Mouse (Mus musculus): ENCODE measurements at regions not wholly inside any gene's neighbourhood (a gene's known extent, or its start where the extent isn't known, plus 50 kb on each side); places are given as distances from the start of the nearest gene placed in this dataset.

DNA sequence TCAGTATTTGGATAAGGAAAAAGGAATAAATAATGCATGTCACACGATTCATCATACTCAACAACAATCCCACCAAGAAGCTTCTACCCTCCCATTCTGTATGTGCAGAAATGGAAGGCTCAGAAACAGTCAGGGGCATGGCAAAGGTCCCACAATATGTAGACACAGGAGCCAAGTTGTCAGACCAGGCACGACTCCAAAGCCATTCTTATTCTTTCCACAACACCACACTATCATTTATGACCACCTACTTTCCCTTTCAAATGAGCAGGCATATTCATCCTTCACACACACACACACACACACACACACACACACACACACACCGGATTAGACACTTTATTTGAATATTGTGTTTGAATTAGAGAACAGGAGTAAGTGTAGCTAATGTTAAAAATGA lies 232.0 kb downstream of the Rab28 start:
- no peak for DNase-seq (ENCODE audit: extremely low spot score in 1 of 2, low spot score in 1 of 2)

DNA sequence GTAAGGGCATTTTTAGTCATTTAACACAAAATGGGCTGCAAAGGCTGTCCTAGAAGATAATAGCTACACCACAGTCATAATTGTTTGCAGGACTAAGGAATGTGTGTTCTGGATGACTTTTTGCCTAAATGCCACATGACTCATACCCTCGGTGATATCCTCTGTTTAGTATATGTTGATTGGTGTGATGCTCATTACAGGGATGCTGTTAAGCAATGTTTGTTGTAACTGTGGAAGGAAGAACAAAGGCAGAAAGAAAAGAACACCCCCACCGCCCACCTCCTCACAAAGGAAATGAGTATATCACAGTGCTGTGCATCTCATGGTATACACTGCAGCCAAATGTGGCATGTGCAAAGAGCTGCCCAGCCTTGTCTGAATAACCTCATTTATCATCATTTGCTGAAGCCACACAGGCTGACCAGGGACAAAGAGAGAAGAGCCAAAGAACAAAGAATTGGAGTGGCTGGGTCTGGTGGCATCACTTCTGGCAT lies 262.4 kb downstream of the Rab28 start:
- peak in 1 of 2 experiments; percentile 2 for DNase-seq (ENCODE audit: extremely low spot score in 1 of 2, low spot score in 1 of 2)

DNA sequence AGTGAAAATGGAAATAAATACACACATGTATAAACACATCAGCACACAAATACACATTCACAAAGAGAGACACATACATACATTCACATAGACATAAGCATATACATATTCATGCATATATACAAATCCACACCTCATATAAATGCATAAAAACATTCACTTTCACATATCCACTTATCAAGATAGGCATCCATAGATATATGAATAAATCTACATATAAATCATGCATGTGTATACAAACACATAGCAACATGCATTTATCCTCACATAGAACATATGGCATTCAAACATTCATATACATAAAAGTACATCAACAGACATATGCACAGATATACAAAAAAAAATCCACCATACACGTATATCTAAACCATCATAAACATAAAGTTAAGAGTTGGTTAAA lies 266.9 kb downstream of the Rab28 start:
- DNase-seq (ENCODE audit: extremely low spot score in 1 of 2, low spot score in 1 of 2), result no peak

DNA sequence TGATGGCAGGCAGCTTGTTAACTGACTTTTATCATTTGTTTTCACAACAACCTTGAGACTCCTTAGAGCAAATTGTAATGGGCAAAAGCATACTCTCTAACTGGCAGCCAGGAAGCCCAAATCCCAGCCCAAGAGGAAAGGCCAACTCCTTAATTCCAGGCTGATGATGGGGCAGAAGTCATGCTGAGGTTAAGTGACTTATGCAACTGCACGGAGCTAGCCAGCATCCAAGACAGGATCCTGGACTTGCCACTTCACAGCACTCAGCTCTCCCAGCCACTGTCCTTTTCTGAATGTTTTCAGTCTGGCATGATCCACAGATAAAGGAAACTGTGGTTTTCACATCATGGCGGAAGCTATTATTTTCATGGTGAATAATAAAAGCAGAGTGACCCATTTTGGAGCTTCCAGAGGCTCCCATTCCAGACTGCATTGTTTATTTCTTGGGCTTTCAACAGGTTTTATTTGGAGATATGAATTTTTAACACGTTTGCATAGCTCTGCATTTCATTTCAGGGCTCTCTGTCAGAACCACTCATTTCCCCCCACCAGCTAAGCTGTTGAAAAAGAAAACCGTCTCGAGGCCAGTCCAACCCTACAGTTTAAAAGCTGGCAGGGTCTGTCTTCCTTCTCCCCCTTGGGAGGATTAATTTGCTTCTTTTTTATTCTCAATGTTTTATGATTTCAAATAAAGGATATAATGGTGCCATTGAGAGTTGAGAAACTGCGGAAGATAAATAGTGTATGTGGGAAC lies 288.7 kb downstream of the Rab28 start:
- no peak for DNase-seq (ENCODE audit: extremely low spot score in 1 of 2, low spot score in 1 of 2)

DNA sequence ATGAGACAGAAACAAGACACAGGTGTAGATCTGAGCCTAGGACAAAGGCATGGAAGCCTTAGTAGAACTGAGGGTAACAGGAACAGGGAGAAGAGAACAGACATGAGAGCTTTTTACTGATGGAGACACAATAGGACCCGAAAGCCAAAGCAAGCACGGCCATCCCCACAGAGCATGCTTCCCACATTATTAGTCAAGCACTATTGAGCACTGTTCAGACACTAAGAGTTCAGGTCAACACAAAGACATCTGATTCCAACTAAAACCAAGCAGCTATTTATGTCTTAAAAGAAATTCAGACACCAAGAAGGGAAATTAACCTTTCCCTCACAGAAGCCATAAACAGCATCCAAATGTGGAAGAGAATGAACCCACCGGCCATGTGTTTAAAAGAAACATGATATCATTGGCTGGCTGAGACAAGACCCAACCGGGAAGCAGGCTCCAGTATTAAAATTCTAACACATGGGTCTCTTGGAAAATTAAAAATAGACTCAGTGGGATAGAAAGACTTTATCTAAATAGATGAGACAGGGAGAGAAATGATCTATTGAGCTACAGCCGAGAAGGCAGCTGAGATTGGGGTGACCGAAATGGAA lies 298.8 kb downstream of the Rab28 start:
- no peak for DNase-seq (ENCODE audit: extremely low spot score in 1 of 2, low spot score in 1 of 2)

DNA sequence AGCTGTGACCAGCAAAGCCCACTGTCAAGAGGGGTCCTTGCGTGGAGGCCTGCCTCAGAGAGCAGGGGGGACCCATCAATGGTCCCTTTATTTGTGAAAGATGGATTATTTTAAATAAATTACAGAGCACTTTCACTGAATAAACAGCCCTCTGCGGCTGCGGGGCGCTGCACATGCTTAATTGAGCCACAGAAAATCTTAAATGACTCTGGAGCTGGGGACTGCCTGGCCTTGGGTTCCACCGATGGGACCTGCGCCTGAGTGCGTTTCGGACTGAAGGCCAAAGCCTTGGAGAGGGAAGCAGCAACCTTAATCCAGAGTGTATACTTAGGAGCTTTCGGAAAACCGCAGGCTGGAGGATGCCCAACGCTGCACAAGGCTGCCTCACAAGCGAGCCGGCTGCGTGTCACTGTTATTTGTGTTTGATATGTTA lies 315.1 kb downstream of the Rab28 start:
- DNase-seq (ENCODE audit: extremely low spot score in 1 of 2, low spot score in 1 of 2), result peak in 1 of 2 experiments; percentile 5

DNA sequence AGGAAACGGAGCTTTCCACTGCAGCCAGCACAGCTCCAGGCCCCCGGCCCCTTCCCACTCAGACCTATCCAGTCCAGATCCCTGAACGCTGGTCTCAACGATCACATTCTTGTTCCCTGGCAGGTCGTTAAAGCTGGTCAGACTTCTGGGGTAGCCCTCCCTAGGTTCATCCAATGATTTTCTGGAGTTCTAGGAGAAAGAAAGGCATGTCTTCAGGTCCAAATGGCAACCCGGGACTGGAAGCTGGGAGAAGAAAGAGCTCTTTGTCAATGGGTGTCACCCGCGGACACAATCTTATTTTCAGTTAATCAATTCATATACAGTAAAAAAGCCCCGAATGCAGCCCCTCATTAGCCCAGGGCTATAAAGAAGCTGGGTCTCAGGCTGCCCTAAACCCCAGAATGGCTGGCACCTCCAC lies 315.8 kb downstream of the Rab28 start:
- no peak for DNase-seq (ENCODE audit: extremely low spot score in 1 of 2, low spot score in 1 of 2)

DNA sequence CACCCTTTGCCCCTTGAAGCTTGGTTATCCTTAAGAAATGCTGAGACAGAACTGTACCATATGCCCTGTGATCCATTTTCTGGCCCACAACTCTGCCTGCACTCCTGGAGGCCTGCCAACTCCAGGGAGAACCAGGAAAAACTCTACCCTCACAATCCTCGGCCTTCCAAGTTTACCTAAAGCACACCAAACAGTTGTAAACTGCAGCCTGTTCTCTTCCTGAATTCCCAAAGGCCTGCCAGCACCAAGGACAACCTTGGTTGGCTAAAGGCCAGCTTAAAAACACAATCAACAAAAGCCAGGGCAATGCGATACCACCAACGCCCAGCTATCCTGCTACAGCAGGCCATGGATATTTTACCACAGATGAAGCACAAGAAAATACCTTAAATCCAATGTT lies 334.5 kb downstream of the Rab28 start:
- no peak for DNase-seq (ENCODE audit: extremely low spot score in 1 of 2, low spot score in 1 of 2)

DNA sequence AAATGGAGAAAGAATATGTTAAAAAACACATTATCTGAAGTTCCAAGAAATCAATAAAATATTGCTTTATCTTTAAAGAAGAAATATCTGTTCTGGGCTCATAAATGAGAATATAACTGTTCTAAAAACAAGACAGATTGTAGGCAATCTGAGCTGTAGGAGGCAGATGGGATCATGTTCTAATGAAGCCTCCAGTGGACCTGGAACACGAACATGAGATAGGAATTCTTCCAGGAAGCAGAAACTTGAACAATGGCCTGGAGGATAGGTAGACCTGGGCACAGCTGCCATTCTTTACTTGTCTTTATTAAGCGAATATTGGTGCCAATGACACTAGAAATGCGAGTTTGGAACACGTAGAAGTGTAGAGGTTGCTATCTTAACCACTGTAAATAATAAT lies 336.5 kb downstream of the Rab28 start:
- no peak for DNase-seq (ENCODE audit: extremely low spot score in 1 of 2, low spot score in 1 of 2)

DNA sequence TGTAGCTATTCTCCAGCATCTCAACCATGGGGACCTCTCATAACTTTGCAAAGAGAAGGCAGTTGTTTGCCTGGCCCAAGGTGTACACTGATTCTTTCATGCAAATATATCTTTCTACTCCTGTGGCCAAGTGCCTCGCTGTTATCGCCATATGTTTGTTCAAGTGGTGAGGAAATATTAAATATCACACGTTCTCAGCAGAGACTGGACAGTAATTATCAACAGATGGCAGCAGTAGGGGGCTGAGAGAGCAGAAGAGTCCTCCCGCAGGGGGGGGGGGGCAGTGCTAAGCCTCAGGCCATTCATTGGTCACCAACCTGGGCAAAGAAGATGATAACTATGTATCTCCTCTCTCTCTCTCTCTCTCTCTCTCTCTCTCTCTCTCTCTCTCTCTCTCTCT lies 337.6 kb downstream of the Rab28 start:
- DNase-seq (ENCODE audit: extremely low spot score in 1 of 2, low spot score in 1 of 2), result no peak

DNA sequence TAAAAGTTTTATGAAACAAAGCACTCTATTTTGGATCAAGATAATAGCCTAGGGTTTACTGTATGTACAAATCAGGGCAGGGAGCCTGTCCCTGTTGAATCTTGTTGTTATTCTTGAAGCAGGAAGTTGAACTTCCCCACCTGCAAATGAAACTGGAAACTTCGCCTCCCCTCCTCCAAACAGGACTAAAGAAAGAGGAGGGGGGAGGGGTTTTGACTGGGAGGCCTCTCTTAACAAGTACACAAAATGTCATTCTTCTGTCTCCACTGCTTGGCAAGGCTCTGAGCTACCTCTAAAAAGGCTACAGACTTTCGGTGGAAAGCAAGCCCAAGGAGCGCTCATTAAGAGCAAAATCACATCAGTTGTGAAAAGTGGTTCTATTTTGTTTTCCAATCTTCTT lies 338.1 kb downstream of the Rab28 start:
- DNase-seq (ENCODE audit: extremely low spot score in 1 of 2, low spot score in 1 of 2), result no peak

DNA sequence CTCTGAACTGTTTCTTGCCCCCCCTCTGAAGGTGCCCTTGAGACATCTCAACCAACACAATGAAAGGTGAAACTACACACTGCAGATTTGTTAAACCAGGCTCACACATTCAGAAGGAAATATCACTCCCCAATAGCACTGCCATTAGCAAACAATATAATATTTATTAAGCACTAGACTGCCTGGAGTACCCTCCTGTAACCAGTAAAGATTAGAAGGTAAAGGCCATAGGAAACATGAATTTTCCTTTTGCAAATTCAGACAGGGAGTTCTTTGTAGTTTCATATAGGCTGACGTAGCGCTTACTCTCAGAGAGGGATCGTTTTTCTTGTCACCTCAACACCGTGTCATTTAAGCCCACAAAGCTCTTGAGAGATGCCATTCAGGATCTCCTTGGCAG lies 342.1 kb downstream of the Rab28 start:
- no peak for DNase-seq (ENCODE audit: extremely low spot score in 1 of 2, low spot score in 1 of 2)

DNA sequence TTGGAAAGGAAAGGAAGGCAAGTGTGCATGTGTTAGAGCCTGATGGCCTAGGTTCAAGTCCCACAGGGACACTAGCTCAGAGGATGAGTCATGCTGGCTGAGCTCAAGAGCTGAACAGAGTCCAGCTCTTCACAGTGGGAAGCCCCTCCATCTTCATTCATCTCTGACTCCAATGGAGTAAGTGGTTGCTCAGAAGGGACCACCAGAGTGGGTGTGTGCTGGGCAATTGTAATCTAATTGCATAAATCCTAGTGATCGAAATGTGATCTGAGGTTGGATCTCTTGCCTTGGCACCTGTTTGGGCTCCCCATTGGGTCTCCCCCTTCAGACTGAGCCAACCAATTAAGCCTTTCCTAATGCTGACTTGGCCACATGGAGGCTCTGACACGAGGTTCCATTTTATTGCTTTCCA lies 359.5 kb downstream of the Rab28 start:
- DNase-seq (ENCODE audit: extremely low spot score in 1 of 2, low spot score in 1 of 2), result no peak

DNA sequence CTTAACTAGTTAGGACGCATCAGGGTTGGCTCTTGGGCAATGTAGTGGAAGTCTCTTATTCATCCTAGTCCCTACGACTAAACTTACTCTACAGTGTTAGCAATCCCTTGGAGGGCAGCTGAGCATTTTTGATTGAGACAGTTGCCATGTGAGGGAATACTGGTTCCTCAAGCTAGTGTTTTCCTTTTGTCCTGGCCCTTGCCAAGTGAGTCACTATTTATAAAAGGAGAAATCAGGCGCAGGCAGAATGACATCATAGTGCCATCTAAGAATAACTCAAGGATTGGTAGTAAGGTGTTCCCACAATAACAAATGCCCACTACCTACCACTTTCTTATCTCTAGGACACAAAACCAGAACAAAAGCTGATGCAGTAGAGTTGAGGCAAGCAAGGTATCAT lies 360.5 kb downstream of the Rab28 start:
- DNase-seq (ENCODE audit: extremely low spot score in 1 of 2, low spot score in 1 of 2), result no peak

DNA sequence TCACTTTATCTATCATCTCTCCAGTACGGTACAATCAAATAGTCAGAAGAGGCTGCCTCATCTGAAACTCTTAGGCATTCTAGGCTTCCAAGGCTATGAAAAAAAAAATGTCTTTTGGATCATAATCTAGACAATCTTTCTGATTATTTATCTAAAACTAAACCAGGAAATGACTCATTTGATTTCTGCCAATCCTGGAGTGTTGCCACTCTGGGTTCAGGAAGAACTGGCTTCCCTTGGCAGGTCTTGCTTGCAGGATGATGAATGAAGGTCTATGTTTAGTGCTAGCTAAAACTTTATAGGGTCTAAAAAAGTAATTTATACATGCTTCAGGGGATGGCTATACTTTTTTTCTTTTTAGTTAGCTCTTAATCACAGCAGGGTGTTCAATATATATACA lies 367.4 kb downstream of the Rab28 start:
- DNase-seq (ENCODE audit: extremely low spot score in 1 of 2, low spot score in 1 of 2), result peak in 1 of 2 experiments; percentile 1

DNA sequence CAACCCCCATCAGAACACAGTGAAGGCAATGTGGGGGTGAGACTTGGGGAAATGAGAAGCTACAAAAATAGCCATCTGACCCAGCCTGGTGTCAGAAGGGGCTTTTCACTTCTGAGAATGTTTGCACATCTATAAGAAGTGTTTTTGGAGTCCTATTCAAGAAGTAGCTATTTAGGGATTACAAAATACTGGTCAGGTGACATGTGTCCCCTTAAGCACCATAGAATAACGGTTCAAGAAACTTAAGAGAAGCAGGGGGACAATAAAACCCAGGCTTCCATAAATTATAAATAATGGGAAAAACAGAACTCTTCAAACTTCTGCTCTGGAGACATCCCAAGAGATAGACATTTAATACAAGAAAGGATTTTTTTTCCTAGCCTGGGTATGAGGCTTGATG lies 411.5 kb downstream of the Rab28 start:
- DNase-seq (ENCODE audit: extremely low spot score in 1 of 2, low spot score in 1 of 2), result no peak

DNA sequence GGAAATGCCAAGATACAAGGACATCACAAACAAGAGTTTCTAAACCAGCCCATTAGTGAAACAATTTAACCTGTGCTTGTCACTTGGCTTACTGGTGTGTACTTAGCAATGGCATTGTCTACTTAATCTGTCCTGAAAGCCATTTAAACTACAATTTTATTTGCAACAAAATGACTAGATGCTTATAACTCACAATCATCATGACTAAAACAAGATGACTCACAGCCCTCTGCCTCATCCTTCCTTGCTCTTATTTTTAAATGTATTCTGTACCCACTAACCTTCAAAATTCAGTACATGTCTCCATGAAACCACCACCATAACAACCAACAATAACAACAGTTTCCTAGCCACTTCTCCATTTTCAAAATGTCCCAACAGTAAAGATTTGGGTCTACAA lies 441.2 kb downstream of the Rab28 start:
- no peak for DNase-seq (ENCODE audit: extremely low spot score in 1 of 2, low spot score in 1 of 2)

DNA sequence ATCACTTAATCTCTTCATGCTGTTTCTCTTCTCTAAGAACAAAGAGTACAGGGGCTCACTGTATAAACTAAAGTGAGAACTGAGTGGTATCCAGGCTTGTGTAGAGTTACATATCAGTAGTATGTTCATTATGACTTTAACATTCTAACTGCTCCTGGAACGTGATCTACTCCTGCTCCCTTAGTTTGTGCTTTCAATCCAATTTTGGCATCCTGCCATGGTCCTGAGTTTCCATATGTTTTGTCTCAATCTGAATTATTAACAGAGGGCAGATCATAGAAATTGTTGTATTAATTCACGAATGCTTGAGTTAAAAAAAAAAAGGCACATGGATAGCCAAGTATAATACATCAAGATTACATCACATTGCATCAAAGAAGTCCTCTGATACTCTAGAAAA lies 441.6 kb downstream of the Rab28 start:
- no peak for DNase-seq (ENCODE audit: extremely low spot score in 1 of 2, low spot score in 1 of 2)

DNA sequence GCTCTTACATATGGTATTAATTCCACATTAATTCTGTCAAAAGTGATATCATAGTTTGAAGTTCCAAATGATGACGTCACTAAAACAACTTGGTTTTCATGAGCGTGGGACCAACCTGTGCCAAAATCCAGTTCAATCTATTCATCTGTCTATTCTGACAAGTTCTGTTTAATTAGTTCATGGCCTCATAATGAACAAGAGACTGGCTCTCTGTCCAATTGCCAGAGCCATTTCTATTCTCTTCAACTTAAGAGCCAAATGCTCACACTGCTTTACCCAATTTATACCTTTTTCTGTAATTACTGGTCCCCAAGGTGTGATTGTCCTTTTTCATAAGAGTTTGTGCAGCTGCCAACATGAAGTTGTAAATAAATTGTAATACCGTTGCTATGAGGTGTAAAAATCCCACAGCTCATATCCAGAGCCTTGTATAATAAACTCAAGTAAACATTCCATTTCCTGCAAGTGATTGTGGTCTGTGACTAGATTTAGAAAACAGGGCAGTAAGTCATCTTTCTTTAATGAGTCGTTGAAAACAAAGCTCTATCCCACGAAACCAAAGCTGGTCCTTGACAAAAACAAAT lies 446.2 kb downstream of the Rab28 start:
- DNase-seq (ENCODE audit: extremely low spot score in 1 of 2, low spot score in 1 of 2), result no peak
